Mouse (Mus musculus): ENCODE results near the gene Rsu1. TPM values are rescaled to one million over a fixed set of nuclear protein-coding genes. Genes with fewer than 3 reads are reported as not detected.

The Rsu1 gene
- polyA plus RNA-seq, 1 experiment from 2014 or later = 64.4 TPM

DNA sequence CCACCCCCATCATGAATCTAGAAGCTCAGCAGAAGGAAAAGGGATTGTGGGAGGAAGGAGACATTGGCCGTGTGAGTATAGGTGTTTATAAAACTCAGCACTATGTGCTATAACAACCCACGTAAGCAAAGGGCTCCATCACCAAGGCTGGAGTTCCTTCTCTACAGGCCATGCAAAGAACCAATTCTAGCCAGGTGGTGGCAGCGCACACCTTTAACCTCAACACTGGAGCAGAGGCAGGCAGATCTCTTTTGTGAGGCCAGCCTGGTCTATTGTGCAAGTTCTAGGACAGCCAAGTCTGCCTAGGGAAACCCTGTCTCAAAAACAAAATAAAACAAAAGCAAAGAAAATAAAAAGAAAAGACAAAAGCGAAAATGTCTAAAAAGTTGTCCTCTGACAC, 231.4 kb downstream of the Rsu1 start:
- no peak overlapping the region for H3K9ac ChIP-seq (ENCODE audit: low read length)
- H3K4me2 ChIP-seq (ENCODE audit: low read depth, low read length, severe bottlenecking) = no peak overlapping the region
- no peak overlapping the region for H3K27ac ChIP-seq (ENCODE audit: low read depth, low read length)
- ATAC-seq (replicated peaks; ENCODE audit: low FRiP score) (no peak), DNase-seq (ENCODE audit: low spot score) (no peak)
- H3K4me1 ChIP-seq (replicated peaks; ENCODE audit: control insufficient read depth, insufficient read depth, low read length) = no peaks in the 10 kb centered on the region
- no peaks in the 10 kb centered on the region for H3K9me3 ChIP-seq (ENCODE audit: control insufficient read depth, low read length)
- H3K27me3 ChIP-seq (ENCODE audit: control insufficient read depth, insufficient read depth, low read length) = no peaks in the 10 kb centered on the region
- 90% methylated on average over 4 of the region's 4 CpGs for whole genome bisulfite sequencing
- no peaks in the 10 kb centered on the region for H3K36me3 ChIP-seq (ENCODE audit: control insufficient read depth, insufficient read depth, low read length)
- H3K4me3 ChIP-seq (ENCODE audit: low read depth, low read length) = no peak overlapping the region

DNA sequence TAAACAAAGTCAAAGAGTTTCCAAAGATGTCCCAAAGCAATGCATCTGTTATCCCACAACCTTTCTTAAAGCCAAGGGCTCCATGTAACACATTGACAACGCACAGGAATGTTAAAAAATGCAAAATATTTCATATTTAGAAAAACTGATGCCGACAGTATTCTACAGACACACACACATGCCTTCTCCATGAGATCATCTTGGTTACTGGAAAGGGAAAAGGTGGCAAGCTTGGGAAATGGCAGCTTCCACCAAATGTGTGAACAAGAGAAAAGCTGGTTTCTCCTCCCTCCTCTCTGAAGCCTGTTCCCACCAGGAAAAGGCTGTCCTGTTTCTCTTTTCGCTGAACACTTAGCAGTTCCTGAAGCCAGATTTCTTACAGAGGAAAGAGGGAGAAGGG, 232.4 kb downstream of the Rsu1 start:
- no peak overlapping the region for H3K4me3 ChIP-seq (ENCODE audit: low read depth, low read length)
- WGBS = 76% methylated on average over 3 of the region's 3 CpGs
- H3K27me3 ChIP-seq (ENCODE audit: control insufficient read depth, insufficient read depth, low read length) = no peaks in the 10 kb centered on the region
- no peaks in the 10 kb centered on the region for H3K9me3 ChIP-seq (ENCODE audit: control insufficient read depth, low read length)
- no peak overlapping the region for H3K27ac ChIP-seq (ENCODE audit: low read depth, low read length)
- no peak overlapping the region for H3K9ac ChIP-seq (ENCODE audit: low read length)
- no peaks in the 10 kb centered on the region for H3K36me3 ChIP-seq (ENCODE audit: control insufficient read depth, insufficient read depth, low read length)
- ATAC-seq (replicated peaks; ENCODE audit: low FRiP score) (no peak), DNase-seq (ENCODE audit: low spot score) (no peak)
- H3K4me2 ChIP-seq (ENCODE audit: low read depth, low read length, severe bottlenecking) = no peak overlapping the region
- H3K4me1 ChIP-seq (replicated peaks; ENCODE audit: control insufficient read depth, insufficient read depth, low read length) = no peaks in the 10 kb centered on the region

Other genes starting within 250 kb of the Rsu1 start
- 0.32 and 0.49 TPM in 2 replicates for gene Cubn, start 220.4 kb upstream of the Rsu1 start, polyA plus RNA-seq (2014; fragmentation: Nextera tagmentation; extraction: Ambion mirVana)

Data from forebrain, embryonic 11.5 days (tissue).